Mouse (Mus musculus) small intestine, adult 2 months (tissue): Measurements from ENCODE around the gene Slc51a. TPM values are rescaled to one million over a fixed set of nuclear protein-coding genes. Genes with fewer than 3 reads are reported as not detected.
A peak's percentile ranks its signal among the peaks of the same experiment; 100 is the strongest.

Experiments used
- H3K27ac ChIP-seq: fragments of 200-500 bp; 2 replicates; pipeline ENCODE4 v1.5.1; 2012; ENCODE audit warnings: low read depth, low read length, control low read depth, inconsistent platforms; ENCODE audit not compliant: insufficient read depth
- H3K27me3 ChIP-seq: fragments of 200-500 bp; 2 replicates; pipeline ENCODE4 v1.6.1; 2012; ENCODE audit warnings: mild to moderate bottlenecking, moderate library complexity, low read length, inconsistent platforms; ENCODE audit not compliant: control insufficient read depth, insufficient read depth
- H3K36me3 ChIP-seq: fragments of 200-500 bp; 2 replicates; pipeline ENCODE4 v1.6.1; 2012; ENCODE audit warnings: mild to moderate bottlenecking, low read length, control low read depth, inconsistent platforms; ENCODE audit not compliant: control insufficient read depth, insufficient read depth
- H3K4me1 ChIP-seq: fragments of 200-500 bp; 2 replicates; pipeline ENCODE4 v1.6.1; 2012; ENCODE audit warnings: low read length, inconsistent platforms, mixed read lengths; ENCODE audit not compliant: control insufficient read depth, insufficient read depth, insufficient read length
- H3K4me3 ChIP-seq: fragments of 200-500 bp; 2 replicates; pipeline ENCODE4 v1.5.1; 2012; ENCODE audit warnings: low read depth, mild to moderate bottlenecking, control low read depth, inconsistent platforms, low read length, moderate library complexity
- CTCF ChIP-seq: fragments of 200-500 bp; IDR thresholded peaks from 2 replicates; pipeline ENCODE4 v1.5.1; 2012; ENCODE audit warnings: low read depth, mild to moderate bottlenecking, control low read depth, inconsistent platforms, low read length, moderate library complexity, mixed read lengths; ENCODE audit not compliant: insufficient replicate concordance, insufficient read length; ENCODE audit errors: extremely low read depth
- POLR2A ChIP-seq: fragments of 200-500 bp; IDR thresholded peaks from 2 replicates; pipeline ENCODE4 v1.6.1; 2012; ENCODE audit warnings: low read depth, mild to moderate bottlenecking, control low read depth, inconsistent platforms, low read length, moderate library complexity
- WGBS: fragments of 180-500 bp; shearing (Covaris S2); methylation state at CpG from one replicate; pipeline ENCODE4 v1.1.7; 2018; 5-methylcytosine and 5-hydroxymethylcytosine counted together
- polyA plus RNA-seq: library from polyadenylated mRNA; depleted of rRNA; stranded (reverse); fragments of >200 nt; gene quantifications from 2 replicates; pipeline ENCODE4 v1.2.3, GENCODE M21; 2012

Gene Slc51a
- polyA plus RNA-seq, 1 experiment = 424 TPM

GRCm38 (mm10) chr16:32479415-32479814, 8.3 kb downstream of the Slc51a start:
- Histone ChIP-seq H3K27me3 (no peaks in the 10 kb centered on the region), H3K4me1 (peaks cover 5% of the 10 kb centered on the region; the same call in 1 of the 2 replicates), H3K4me3 (no peak overlapping the region), H3K27ac (no peak overlapping the region), H3K36me3 (peaks cover 48% of the 10 kb centered on the region)
- 75% methylated on average over 2 of the region's 2 CpGs for WGBS
- TF ChIP-seq CTCF = no peak

- WGBS = 84% methylated on average over 6 of the region's 6 CpGs
These were observed 10.4 kb downstream of the Slc51a start for GRCm38 (mm10) chr16:32477315-32477714.

GRCm38 (mm10) chr16:32472276-32473015, 15.2 kb downstream of the Slc51a start:
- no peak overlapping the region for H3K27ac ChIP-seq
- H3K27me3 ChIP-seq = no peaks in the 10 kb centered on the region
- peaks cover 75% of the 10 kb centered on the region for H3K36me3 ChIP-seq

More at GRCm38 (mm10) chr16:32477315-32477714, 10.4 kb downstream of the Slc51a start:
- Histone ChIP-seq H3K27me3 (no peaks in the 10 kb centered on the region), H3K4me3 (no peak overlapping the region), H3K27ac (no peak overlapping the region), H3K36me3 (peaks cover 63% of the 10 kb centered on the region), H3K4me1 (no peaks in the 10 kb centered on the region; the same call in 1 of the 2 replicates)
- TF ChIP-seq POLR2A (no peak), CTCF (no peak)

GRCm38 (mm10) chr16:32469404-32470105, 18.1 kb downstream of the Slc51a start:
- Histone ChIP-seq H3K27me3 (no peaks in the 10 kb centered on the region), H3K4me1 (no peaks in the 10 kb centered on the region), H3K27ac (no peak overlapping the region), H3K4me3 (no peak overlapping the region), H3K36me3 (peaks cover 67% of the 10 kb centered on the region)
- 70% methylated on average over 5 of the region's 5 CpGs for WGBS
- no peak for TF ChIP-seq CTCF
- no peak for TF ChIP-seq POLR2A

More at GRCm38 (mm10) chr16:32472276-32473015, 15.2 kb downstream of the Slc51a start:
- Histone ChIP-seq H3K4me3 (no peak overlapping the region), H3K4me1 (no peaks in the 10 kb centered on the region)
- no peak for TF ChIP-seq CTCF
- TF ChIP-seq POLR2A = no peak
- 61% methylated on average over 7 of the region's 7 CpGs for WGBS

- H3K4me1 ChIP-seq = peaks cover 5% of the 10 kb centered on the region; the same call in 1 of the 2 replicates
- H3K27ac ChIP-seq = no peak overlapping the region
- H3K36me3 ChIP-seq = peaks cover 66% of the 10 kb centered on the region
- no peak overlapping the region for H3K4me3 ChIP-seq
- WGBS = 84% methylated on average over 3 of the region's 3 CpGs
- H3K27me3 ChIP-seq = no peaks in the 10 kb centered on the region
- no peak for TF ChIP-seq CTCF
- TF ChIP-seq POLR2A = no peak
These were observed 19.2 kb downstream of the Slc51a start for GRCm38 (mm10) chr16:32468488-32468887.

- Histone ChIP-seq H3K27me3 (no peaks in the 10 kb centered on the region), H3K4me1 (peaks cover 9% of the 10 kb centered on the region; the same call in 1 of the 2 replicates), H3K36me3 (peaks cover 45% of the 10 kb centered on the region), H3K4me3 (no peak overlapping the region), H3K27ac (no peak overlapping the region)
- TF ChIP-seq POLR2A (no peak), CTCF (no peak)
- WGBS = 0% methylated on average over 1 of the region's 1 CpGs
These were observed 22.8 kb downstream of the Slc51a start for GRCm38 (mm10) chr16:32464908-32465307.

GRCm38 (mm10) chr16:32463426-32463825, 24.3 kb downstream of the Slc51a start:
- Histone ChIP-seq H3K4me3 (no peak overlapping the region), H3K36me3 (peaks cover 38% of the 10 kb centered on the region), H3K27ac (peak overlapping the region; percentile 36; the same call in 1 of the 2 replicates), H3K4me1 (peaks cover 9% of the 10 kb centered on the region; the same call in 1 of the 2 replicates), H3K27me3 (no peaks in the 10 kb centered on the region)
- 32% methylated on average over 2 of the region's 2 CpGs for WGBS
- TF ChIP-seq POLR2A (no peak), CTCF (no peak)
